Mouse (Mus musculus): ENCODE results near the gene Ugt8a.

DNA sequence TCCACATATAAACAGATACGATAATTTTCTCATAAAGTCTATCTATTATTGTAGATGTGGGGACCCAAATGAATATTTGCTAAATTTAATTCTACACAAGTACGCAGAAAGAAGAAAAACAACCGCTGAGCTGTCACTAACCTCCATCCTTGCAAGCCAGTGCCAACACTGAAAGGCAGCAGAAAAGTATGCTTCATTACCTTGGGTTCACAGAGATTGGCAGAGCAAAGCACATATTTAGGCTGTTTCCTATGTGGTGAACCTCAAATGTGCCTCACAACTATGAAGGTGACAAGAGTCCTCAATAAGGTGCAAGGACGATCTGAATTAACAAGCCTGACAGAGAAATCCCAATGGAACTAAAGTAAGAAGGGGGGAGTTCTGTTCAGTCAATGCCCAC lies 64.0 kb downstream of the Ugt8a start:
- TF ChIP-seq POLR2A (IDR thresholded peaks at IDR 0.05; ENCODE audit: borderline replicate concordance, control insufficient read depth, low read depth, low read length) (no peak), CTCF (IDR thresholded peaks at IDR 0.05; ENCODE audit: control insufficient read depth, insufficient read depth, low read length) (no peak)

Data from bone marrow, adult 2 months (tissue).